8 mouse cellular contexts compared by ENCODE assay signal in the genomic region with DNA sequence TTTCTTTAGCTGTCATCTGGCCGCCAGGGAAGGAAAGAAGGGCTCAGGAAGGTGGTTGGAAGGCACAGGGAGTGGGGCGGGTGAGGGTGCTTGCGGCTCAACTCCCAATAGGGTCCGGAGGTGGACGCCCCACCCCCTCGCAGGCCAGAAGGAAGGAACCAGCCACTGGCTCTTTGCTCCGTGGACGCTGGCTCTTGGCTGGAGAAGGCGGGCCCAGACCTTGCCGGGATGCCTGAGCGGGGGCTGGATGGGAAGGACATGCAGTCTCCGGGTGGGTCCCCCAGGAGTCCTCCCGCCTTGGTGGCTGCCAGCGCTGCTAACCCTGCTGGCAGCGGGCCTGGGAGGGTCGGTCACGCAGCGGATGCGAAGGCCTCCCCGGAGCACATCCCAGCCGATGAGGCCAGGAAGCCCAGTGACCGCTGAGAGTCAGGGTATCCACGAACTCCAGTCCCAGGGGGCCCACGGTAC. TPM values are rescaled to one million over a fixed set of nuclear protein-coding genes. Genes with fewer than 3 reads are reported as not detected.
DNase-seq lines count a peak whose midpoint lies in the region; ATAC-seq and TF ChIP-seq lines count a peak whose summit lies in the region.

No protein-coding gene starts in this region.

- H3K4me3 ChIP-seq in layer of hippocampus, adult 2 months: peak overlapping the region; percentile 36; the same call in 1 of the 2 replicates
- H3K4me3 ChIP-seq in embryonic fibroblast, embryonic 13.5 days (ENCODE audit: insufficient read depth, low read length): no peak overlapping the region
- H3K4me3 ChIP-seq in heart, embryonic 15.5 days: peak overlapping the region; percentile 43
- H3K4me3 ChIP-seq in kidney, embryonic 16.5 days (ENCODE audit: low read length): peak overlapping the region; percentile 35
- peak overlapping the region; percentile 36 for H3K4me3 ChIP-seq in small intestine, adult 2 months (ENCODE audit: low read depth, low read length)

- TF ChIP-seq POLR2A in embryonic fibroblast, embryonic 13.5 days (IDR thresholded peaks at IDR 0.05; ENCODE audit: low read depth, low read length): peak; percentile 38
- TF ChIP-seq POLR2A in small intestine, adult 2 months (IDR thresholded peaks at IDR 0.05; ENCODE audit: low read depth, low read length): no peak

- no peaks in the 10 kb centered on the region for H3K9me3 ChIP-seq in heart, embryonic 15.5 days (replicated peaks)
- no peaks in the 10 kb centered on the region for H3K9me3 ChIP-seq in kidney, embryonic 16.5 days (ENCODE audit: low read length)

- H3K36me3 ChIP-seq in heart, embryonic 15.5 days: no peaks in the 10 kb centered on the region
- no peaks in the 10 kb centered on the region for H3K36me3 ChIP-seq in kidney, embryonic 16.5 days (ENCODE audit: insufficient read depth, low read length)
- H3K36me3 ChIP-seq in small intestine, adult 2 months (ENCODE audit: control insufficient read depth, insufficient read depth, low read length): no peaks in the 10 kb centered on the region

- no peak for DNase-seq in layer of hippocampus, adult 2 months (ENCODE audit: low spot score in 2 of 2)
- DNase-seq in layer of hippocampus, adult 8-10 months (ENCODE audit: low spot score in 2 of 2): no peak
- DNase-seq in lung, postnatal 14 days: peak; percentile 80
- DNase-seq in spleen, adult 12 weeks (ENCODE audit: low spot score): no peak

- no peak for TF ChIP-seq CTCF in layer of hippocampus, adult 2 months (conservative IDR thresholded peaks at IDR 0.05)
- no peak for TF ChIP-seq CTCF in embryonic fibroblast, embryonic 13.5 days (IDR thresholded peaks at IDR 0.05; ENCODE audit: borderline replicate concordance, insufficient read depth, low read length)
- TF ChIP-seq CTCF in small intestine, adult 2 months (IDR thresholded peaks at IDR 0.05; ENCODE audit: extremely low read depth, insufficient read length, insufficient replicate concordance, low read depth, low read length): no peak

- peak overlapping the region; percentile 36; the same call in 1 of the 2 replicates for H3K27ac ChIP-seq in layer of hippocampus, adult 2 months
- peak overlapping the region; percentile 38 for H3K27ac ChIP-seq in embryonic fibroblast, embryonic 13.5 days (ENCODE audit: insufficient read depth, low read length)
- H3K27ac ChIP-seq in heart, embryonic 15.5 days: peak overlapping the region; percentile 81
- peak overlapping the region; percentile 73 for H3K27ac ChIP-seq in kidney, embryonic 16.5 days (ENCODE audit: low read length)
- peak overlapping the region; percentile 56 for H3K27ac ChIP-seq in small intestine, adult 2 months (ENCODE audit: insufficient read depth, low read depth, low read length)

- H3K27me3 ChIP-seq in heart, embryonic 15.5 days: no peaks in the 10 kb centered on the region
- peaks cover 5% of the 10 kb centered on the region; the same call in 1 of the 2 replicates for H3K27me3 ChIP-seq in kidney, embryonic 16.5 days (ENCODE audit: insufficient read depth, low read length)
- H3K27me3 ChIP-seq in small intestine, adult 2 months (ENCODE audit: control insufficient read depth, insufficient read depth, low read length): no peaks in the 10 kb centered on the region

- 6% methylated on average over 24 of the region's 24 CpGs for whole genome bisulfite sequencing in heart, embryonic 15.5 days
- WGBS in kidney, embryonic 16.5 days: 5% methylated on average over 24 of the region's 24 CpGs
- WGBS in small intestine, adult 2 months: 6% methylated on average over 24 of the region's 24 CpGs

- peak; percentile 74 for ATAC-seq in heart, embryonic 15.5 days (replicated peaks; ENCODE audit: insufficient number of reproducible peaks, insufficient read depth, low FRiP score, low read depth)
- peak; percentile 88 for ATAC-seq in kidney, embryonic 16.5 days (ENCODE audit: low FRiP score, low TSS enrichment)

- H3K9ac ChIP-seq in heart, embryonic 15.5 days: peak overlapping the region; percentile 50
- H3K9ac ChIP-seq in kidney, embryonic 16.5 days (replicated peaks; ENCODE audit: low read length): peak overlapping the region; percentile 67

- H3K4me1 ChIP-seq in embryonic fibroblast, embryonic 13.5 days (ENCODE audit: control insufficient read depth, insufficient read depth, low read length): peaks cover 15% of the 10 kb centered on the region
- H3K4me1 ChIP-seq in heart, embryonic 15.5 days (replicated peaks): peaks cover 61% of the 10 kb centered on the region
- H3K4me1 ChIP-seq in kidney, embryonic 16.5 days (ENCODE audit: insufficient read depth, low read length): peaks cover 65% of the 10 kb centered on the region
- peaks cover 14% of the 10 kb centered on the region for H3K4me1 ChIP-seq in small intestine, adult 2 months (ENCODE audit: control insufficient read depth, insufficient read depth, insufficient read length, low read length)

- H3K4me2 ChIP-seq in heart, embryonic 15.5 days: peak overlapping the region; percentile 71
- peak overlapping the region; percentile 63 for H3K4me2 ChIP-seq in kidney, embryonic 16.5 days (replicated peaks; ENCODE audit: low read depth, low read length)

RNA-seq across cellular contexts. Expression of gene Meox1, which starts 12.5 kb away (rescaled TPM):
- under 1 TPM; 0.71 to 0.74 TPM for total RNA-seq in layer of hippocampus, adult 2 months (2021)
- total RNA-seq in layer of hippocampus, adult 8-10 months (2022): 1 to 10 TPM in 1 of 4 experiments, under 1 TPM in 3; 0.86 to 1.1 (median 0.87) TPM
- 6.9 and 16.1 TPM in 2 replicates for polyA plus RNA-seq in embryonic fibroblast, embryonic 13.5 days (2011; ENCODE audit: insufficient read length, low read depth, missing spikeins)
- 15.7 and 19.8 TPM in 2 replicates for polyA plus RNA-seq in heart, embryonic 15.5 days (2015; fragmentation: Nextera tagmentation; extraction: Ambion mirVana)
- 15.2 and 15.5 TPM in 2 replicates for polyA plus RNA-seq in kidney, embryonic 16.5 days (2015; fragmentation: Nextera tagmentation; extraction: Ambion mirVana)
- 0.42 and 0.65 TPM in 2 replicates for polyA plus RNA-seq in small intestine, adult 2 months (2012; rRNA removed)
